Comparison of ENCODE assay signal across 11 mouse cellular contexts in genomic region chr9:20950419-20950818, GRCm38 (mm10). TPM values are rescaled to one million over a fixed set of nuclear protein-coding genes. Genes with fewer than 3 reads are reported as not detected.
A peak's percentile ranks its signal among the peaks of the same experiment; 100 is the strongest.
DNase-seq lines count a peak whose midpoint lies in the region; ATAC-seq and TF ChIP-seq lines count a peak whose summit lies in the region.
"Had no signal": no experiment of that assay in that cellular context is flagged by ENCODE, and none has a peak within 500 bp of the region (broad histone marks: within the 10 kb centered on the region; RNA-seq: fewer than 3 reads in every experiment).

No protein-coding gene starts in this region.

- peak overlapping the region; percentile 95; the same call in 1 of the 2 replicates for H3K4me3 ChIP-seq in heart, embryonic 15.5 days
- H3K4me3 ChIP-seq in CH12.LX (replicated peaks in 1 of 3; ENCODE audit: low read depth in 2 of 3, low read length in 2 of 3, poor library complexity in 1 of 3): peak overlapping the region in 2 of 3 experiments; percentile 88 to 92
- H3K4me3 ChIP-seq in embryonic facial prominence, embryonic 15.5 days (replicated peaks): peak overlapping the region; percentile 93; the same call in 1 of the 2 replicates
- peak overlapping the region; percentile 86; the same call in 1 of the 2 replicates for H3K4me3 ChIP-seq in limb, embryonic 13.5 days

- peaks cover 69% of the 10 kb centered on the region for H3K79me2 ChIP-seq in CH12.LX (replicated peaks; ENCODE audit: control insufficient read depth, extremely low read depth, insufficient read depth, poor library complexity, severe bottlenecking)

- no peaks in the 10 kb centered on the region for H3K9me3 ChIP-seq in heart, embryonic 15.5 days (replicated peaks)
- H3K9me3 ChIP-seq in CH12.LX (replicated peaks; ENCODE audit: low read length): no peaks in the 10 kb centered on the region
- no peaks in the 10 kb centered on the region for H3K9me3 ChIP-seq in embryonic facial prominence, embryonic 15.5 days (replicated peaks)
- no peaks in the 10 kb centered on the region for H3K9me3 ChIP-seq in limb, embryonic 13.5 days

- TF ChIP-seq POLR2A in CH12.LX (IDR thresholded peaks at IDR 0.05; ENCODE audit: low read depth, low read length): no peak

- intact Hi-C loops in heart, postnatal 14 days (cut with DNase I): loop anchor here (5.0 kb wide), 1 partner anchor 47 kb away; no protein-coding TSS in a partner anchor

- in situ Hi-C loops in CH12.LX (cut with MboI; ENCODE audit: low pct_ligation_motif_present, low pct_unique_long_range_greater_than_20kb, low sequenced_read_pairs): no loop called here

- TF ChIP-seq RAD21 in CH12.LX (IDR thresholded peaks at IDR 0.05; ENCODE audit: low read depth, low read length): no peak

- DNase-seq in heart, postnatal 14 days: no peak
- no peak for DNase-seq in CH12.LX (ENCODE audit: extremely low read depth)
- DNase-seq in Muller cell, postnatal 12 days (ENCODE audit: inconsistent ontology term): no peak
- DNase-seq in embryo, embryonic 10 days (ENCODE audit: low spot score): no peak
- no peak for DNase-seq in gastrocnemius, adult 18-20 months (ENCODE audit: low spot score)
- DNase-seq: heart, adult 11 months; lung, adult 18-20 months had no signal

- no peak for TF ChIP-seq CTCF in CH12.LX (conservative IDR thresholded peaks at IDR 0.05 in 1 of 2, IDR thresholded peaks at IDR 0.05 in 1 of 2; ENCODE audit: low read depth in 2 of 2, low read length in 2 of 2)

- no peak overlapping the region for H3K9ac ChIP-seq in heart, embryonic 15.5 days
- peak overlapping the region; percentile 94; the same call in 1 of the 2 replicates for H3K9ac ChIP-seq in CH12.LX (ENCODE audit: insufficient read depth, low read depth)
- no peak overlapping the region for H3K9ac ChIP-seq in embryonic facial prominence, embryonic 15.5 days
- peak overlapping the region; percentile 91 for H3K9ac ChIP-seq in limb, embryonic 13.5 days

- no peak for ATAC-seq in heart, embryonic 15.5 days (replicated peaks; ENCODE audit: insufficient number of reproducible peaks, insufficient read depth, low FRiP score, low read depth)
- no peak for ATAC-seq in embryonic facial prominence, embryonic 15.5 days (ENCODE audit: insufficient number of reproducible peaks, low FRiP score, low TSS enrichment, low read depth)
- ATAC-seq in limb, embryonic 13.5 days (ENCODE audit: low FRiP score, low read depth): no peak
- ATAC-seq: CD4-positive, CD25-positive, alpha-beta regulatory T cell, adult 4 months had no signal

- no peaks in the 10 kb centered on the region for H3K36me3 ChIP-seq in heart, embryonic 15.5 days
- peaks cover 4 to 45% of the 10 kb centered on the region in 2 experiments for H3K36me3 ChIP-seq in CH12.LX (replicated peaks in 1 of 2; ENCODE audit: control insufficient read depth in 1 of 2, insufficient read depth in 1 of 2, low read length in 1 of 2)
- no peaks in the 10 kb centered on the region; the same call in 1 of the 2 replicates for H3K36me3 ChIP-seq in embryonic facial prominence, embryonic 15.5 days
- H3K36me3 ChIP-seq in limb, embryonic 13.5 days: peaks cover 18% of the 10 kb centered on the region; the same call in 1 of the 2 replicates

- dilution Hi-C loops in CH12.LX (cut with MboI; ENCODE audit: extremely low pct_ligation_motif_present, extremely low pct_unique_long_range_greater_than_20kb, low sequenced_read_pairs): no loop called here

- no peaks in the 10 kb centered on the region for H3K27me3 ChIP-seq in heart, embryonic 15.5 days
- H3K27me3 ChIP-seq in CH12.LX (replicated peaks): no peaks in the 10 kb centered on the region
- no peaks in the 10 kb centered on the region for H3K27me3 ChIP-seq in embryonic facial prominence, embryonic 15.5 days
- H3K27me3 ChIP-seq in limb, embryonic 13.5 days: no peaks in the 10 kb centered on the region

- peak overlapping the region; percentile 84; the same call in 1 of the 2 replicates for H3K4me2 ChIP-seq in heart, embryonic 15.5 days
- peak overlapping the region; percentile 97 for H3K4me2 ChIP-seq in CH12.LX (ENCODE audit: insufficient read depth, low read depth, poor library complexity, severe bottlenecking)
- peak overlapping the region; percentile 77; the same call in 1 of the 2 replicates for H3K4me2 ChIP-seq in embryonic facial prominence, embryonic 15.5 days (replicated peaks)
- peak overlapping the region; percentile 89 for H3K4me2 ChIP-seq in limb, embryonic 13.5 days (replicated peaks)

- peaks cover 23% of the 10 kb centered on the region for H3K4me1 ChIP-seq in heart, embryonic 15.5 days (replicated peaks)
- peaks cover 7 to 60% of the 10 kb centered on the region in 2 experiments for H3K4me1 ChIP-seq in CH12.LX (ENCODE audit: control insufficient read depth in 1 of 2, insufficient read depth in 2 of 2)
- H3K4me1 ChIP-seq in embryonic facial prominence, embryonic 15.5 days: peaks cover 32% of the 10 kb centered on the region
- peaks cover 25% of the 10 kb centered on the region for H3K4me1 ChIP-seq in limb, embryonic 13.5 days

- TF ChIP-seq EP300 in CH12.LX (IDR thresholded peaks at IDR 0.05; ENCODE audit: low read length): no peak

- no peak overlapping the region for H3K27ac ChIP-seq in heart, embryonic 15.5 days
- no peak overlapping the region for H3K27ac ChIP-seq in CH12.LX (ENCODE audit: insufficient read depth, low read depth)
- H3K27ac ChIP-seq in embryonic facial prominence, embryonic 15.5 days (replicated peaks): no peak overlapping the region
- H3K27ac ChIP-seq in limb, embryonic 13.5 days: no peak overlapping the region

TF ChIP-seq in CH12.LX, 34 proteins besides CTCF, POLR2A, EP300 and RAD21:
- TF ChIP-seq TCF12 (IDR thresholded peaks at IDR 0.05; ENCODE audit: low read depth, low read length) (0 out of 2 replicates have a peak, but pooled peaks have one; percentile 12), MAZ (IDR thresholded peaks at IDR 0.05; ENCODE audit: low read depth, low read length) (no peak)

RNA-seq across cellular contexts. Expression of gene Dnmt1, which starts 9.3 kb away (rescaled TPM):
- 41.7 and 61.2 TPM in 2 replicates for polyA plus RNA-seq in heart, embryonic 15.5 days (2015; fragmentation: Nextera tagmentation; extraction: Ambion mirVana)
- total RNA-seq in heart, postnatal 14 days (2021): 10 to 100 TPM; 13.6 to 18.7 TPM
- total RNA-seq in CH12.LX (2012; rRNA removed) (121 and 130 TPM in 2 replicates), CH12.LX (2014; rRNA removed) (84.8 and 89.9 TPM in 2 replicates)
- polyA plus RNA-seq in CH12.LX (2012; ENCODE audit: insufficient read length, low read depth): 145 and 190 TPM in 2 replicates
- polyA plus RNA-seq in embryonic facial prominence, embryonic 15.5 days (2015; fragmentation: Nextera tagmentation; extraction: Ambion mirVana): 77.2 and 78.4 TPM in 2 replicates
- polyA plus RNA-seq in limb, embryonic 13.5 days (2015; fragmentation: Nextera tagmentation; extraction: Ambion mirVana): 97.6 and 104 TPM in 2 replicates
- 1 to 10 TPM; 6.0 to 6.7 TPM for total RNA-seq in gastrocnemius, adult 18-20 months (2021)

RNA-seq across cellular contexts. Expression of gene S1pr2, which starts 26.2 kb away (rescaled TPM):
- 16.9 and 26.6 TPM in 2 replicates for polyA plus RNA-seq in heart, embryonic 15.5 days (2015; fragmentation: Nextera tagmentation; extraction: Ambion mirVana)
- 1 to 10 TPM; 5.4 to 6.9 TPM for total RNA-seq in heart, postnatal 14 days (2021)
- total RNA-seq in CH12.LX (2012; rRNA removed) (1.6 and 2.0 TPM in 2 replicates), CH12.LX (2014; rRNA removed) (0.84 and 1.3 TPM in 2 replicates)
- polyA plus RNA-seq in CH12.LX (2012; ENCODE audit: insufficient read length, low read depth): 1.4 and 3.2 TPM in 2 replicates
- 61.8 and 68.5 TPM in 2 replicates for polyA plus RNA-seq in embryonic facial prominence, embryonic 15.5 days (2015; fragmentation: Nextera tagmentation; extraction: Ambion mirVana)
- polyA plus RNA-seq in limb, embryonic 13.5 days (2015; fragmentation: Nextera tagmentation; extraction: Ambion mirVana): 60.3 and 66.9 TPM in 2 replicates
- 1 to 10 TPM in 1 of 2 experiments, under 1 TPM in 1; 0.68 to 1.9 TPM for total RNA-seq in gastrocnemius, adult 18-20 months (2021)

RNA-seq across cellular contexts. Expression of gene Eif3g, which starts 52.0 kb away (rescaled TPM):
- 183 and 207 TPM in 2 replicates for polyA plus RNA-seq in heart, embryonic 15.5 days (2015; fragmentation: Nextera tagmentation; extraction: Ambion mirVana)
- total RNA-seq in heart, postnatal 14 days (2021): 10 to 100 TPM; 93.5 to 99.7 TPM
- total RNA-seq in CH12.LX (2012; rRNA removed) (293 and 340 TPM in 2 replicates), CH12.LX (2014; rRNA removed) (205 and 211 TPM in 2 replicates)
- polyA plus RNA-seq in CH12.LX (2012; ENCODE audit: insufficient read length, low read depth): 387 and 392 TPM in 2 replicates
- polyA plus RNA-seq in embryonic facial prominence, embryonic 15.5 days (2015; fragmentation: Nextera tagmentation; extraction: Ambion mirVana): 305 and 312 TPM in 2 replicates
- polyA plus RNA-seq in limb, embryonic 13.5 days (2015; fragmentation: Nextera tagmentation; extraction: Ambion mirVana): 329 and 337 TPM in 2 replicates
- 100 to 1,000 TPM in 1 of 2 experiments, 10 to 100 TPM in 1; 98.6 to 100 TPM for total RNA-seq in gastrocnemius, adult 18-20 months (2021)

RNA-seq across cellular contexts. Expression of gene Mrpl4, which starts 52.1 kb away (rescaled TPM):
- 136 and 147 TPM in 2 replicates for polyA plus RNA-seq in heart, embryonic 15.5 days (2015; fragmentation: Nextera tagmentation; extraction: Ambion mirVana)
- total RNA-seq in heart, postnatal 14 days (2021): 100 to 1,000 TPM; 116 to 123 TPM
- 98.7 and 103 TPM in 2 replicates for total RNA-seq in CH12.LX (2012; rRNA removed)
- total RNA-seq in CH12.LX (2014; rRNA removed): 42.1 and 43.9 TPM in 2 replicates
- 83.6 and 94.8 TPM in 2 replicates for polyA plus RNA-seq in CH12.LX (2012; ENCODE audit: insufficient read length, low read depth)
- polyA plus RNA-seq in embryonic facial prominence, embryonic 15.5 days (2015; fragmentation: Nextera tagmentation; extraction: Ambion mirVana): 122 and 126 TPM in 2 replicates
- polyA plus RNA-seq in limb, embryonic 13.5 days (2015; fragmentation: Nextera tagmentation; extraction: Ambion mirVana): 131 and 133 TPM in 2 replicates
- total RNA-seq in gastrocnemius, adult 18-20 months (2021): 10 to 100 TPM; 57.9 to 58.8 TPM

Comparison
In these comparisons a context has a peak if more than half of its experiments do, and no peak if none do; other contexts are left out.
1. H3K9ac ChIP-seq: peak in CH12.LX (single experiment) and limb, embryonic 13.5 days (single experiment); none in heart, embryonic 15.5 days (single experiment) and embryonic facial prominence, embryonic 15.5 days (single experiment).
2. Peak in every context shown above with its lines, with median percentiles within 50 percentile points of each other: H3K4me2 ChIP-seq and H3K4me3 ChIP-seq.